Mouse (Mus musculus) stomach, embryonic 16.5 days (tissue): ENCODE results near the gene Klhl41. TPM values are rescaled to one million over a fixed set of nuclear protein-coding genes. Genes with fewer than 3 reads are reported as not detected.
"Not testable (repeated sequence)": the region's sequence is repeated elsewhere in the genome, so short reads cannot be mapped to it uniquely, and the experiment has no call there.

Source experiments
- ATAC-seq: fragments of 200-750 bp; cut with Nextera tagmentation; 2 replicates; pipeline ENCODE4 v1.8.0; 2017; ENCODE audit warnings: moderate number of reproducible peaks, moderate TSS enrichment; ENCODE audit not compliant: insufficient read depth, low FRiP score
- H3K27ac ChIP-seq: fragments of 300-500 bp; sonication (generic); 2 replicates; pipeline ENCODE4 v1.5.1; 2014; ENCODE audit warnings: low read length
- H3K27me3 ChIP-seq: fragments of 300-500 bp; sonication (generic); 2 replicates; pipeline ENCODE4 v1.6.1; 2014; ENCODE audit warnings: low read length, control low read depth, mixed read lengths; ENCODE audit not compliant: control insufficient read depth, insufficient read depth
- H3K36me3 ChIP-seq: fragments of 300-500 bp; sonication (generic); 2 replicates; pipeline ENCODE4 v1.6.1; 2014; ENCODE audit warnings: low read length; ENCODE audit not compliant: control insufficient read depth, insufficient read depth
- H3K4me1 ChIP-seq: fragments of 300-500 bp; sonication (generic); 2 replicates; pipeline ENCODE4 v1.6.1; 2014; ENCODE audit warnings: low read length, control low read depth, mixed read lengths; ENCODE audit not compliant: control insufficient read depth, insufficient read depth
- H3K4me2 ChIP-seq: fragments of 300-500 bp; sonication (generic); 2 replicates; pipeline ENCODE4 v1.6.1; 2014; ENCODE audit warnings: low read depth, low read length, mixed read lengths
- H3K4me3 ChIP-seq: fragments of 300-500 bp; sonication (generic); replicated peaks from 2 replicates; pipeline ENCODE4 v1.5.1; 2014; ENCODE audit warnings: mild to moderate bottlenecking, low read length
- H3K9ac ChIP-seq: fragments of 300-500 bp; sonication (generic); 2 replicates; pipeline ENCODE4 v1.6.1; 2014; ENCODE audit warnings: low read length
- H3K9me3 ChIP-seq: fragments of 300-500 bp; sonication (generic); replicated peaks from 2 replicates; pipeline ENCODE4 v1.6.1; 2016; ENCODE audit warnings: low read length, control low read depth; ENCODE audit not compliant: control insufficient read depth
- WGBS: fragments of 180-500 bp; shearing (Covaris S2); extraction: QIAGEN DNeasy Blood & Tissue Kit; methylation state at CpG from one replicate; pipeline ENCODE4 v1.1.7; 2014; 5-methylcytosine and 5-hydroxymethylcytosine counted together
- polyA plus RNA-seq: library from polyadenylated mRNA; unstranded; fragments of >200 nt; fragmentation: Nextera tagmentation; extraction: Ambion mirVana; gene quantifications from 2 replicates; pipeline ENCODE4 v1.2.1, GENCODE M21; 2015

Gene Klhl41
- 0.40 and 7.0 TPM in 2 replicates for polyA plus RNA-seq

DNA sequence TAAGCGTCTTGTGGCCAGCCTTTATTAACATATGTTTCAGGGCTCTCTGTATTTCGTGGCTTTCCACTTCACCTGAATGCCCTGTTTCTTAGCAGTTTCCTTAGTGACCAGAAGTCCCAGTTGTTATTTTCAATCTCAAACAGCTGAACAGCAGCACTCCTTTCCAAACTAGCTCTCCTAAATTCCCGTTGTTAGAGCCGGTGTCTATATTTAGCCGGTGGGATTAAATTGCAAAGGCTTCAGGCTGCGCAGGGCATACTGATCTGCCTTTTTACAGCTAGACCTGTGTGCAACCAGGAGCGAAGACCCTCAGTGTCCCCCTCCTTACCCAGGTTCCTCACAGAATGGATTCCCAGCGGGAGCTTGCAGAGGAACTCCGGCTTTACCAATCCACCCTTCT, at the start of gene Klhl41:
Klhl41 (plus strand) TSS at position 268 of the 400 bp plus-strand sequence.
- Histone ChIP-seq H3K27me3 (no peaks in the 10 kb centered on the region), H3K4me1 (no peaks in the 10 kb centered on the region), H3K4me2 (no peak within 1 kb of the TSS), H3K9ac (no peak within 1 kb of the TSS), H3K4me3 (no peak within 1 kb of the TSS), H3K36me3 (no peaks in the 10 kb centered on the region), H3K27ac (no peak within 1 kb of the TSS), H3K9me3 (no peaks in the 10 kb centered on the region)
- 76% methylated on average over 9 of the region's 9 CpGs for WGBS
- no peak for ATAC-seq

DNA sequence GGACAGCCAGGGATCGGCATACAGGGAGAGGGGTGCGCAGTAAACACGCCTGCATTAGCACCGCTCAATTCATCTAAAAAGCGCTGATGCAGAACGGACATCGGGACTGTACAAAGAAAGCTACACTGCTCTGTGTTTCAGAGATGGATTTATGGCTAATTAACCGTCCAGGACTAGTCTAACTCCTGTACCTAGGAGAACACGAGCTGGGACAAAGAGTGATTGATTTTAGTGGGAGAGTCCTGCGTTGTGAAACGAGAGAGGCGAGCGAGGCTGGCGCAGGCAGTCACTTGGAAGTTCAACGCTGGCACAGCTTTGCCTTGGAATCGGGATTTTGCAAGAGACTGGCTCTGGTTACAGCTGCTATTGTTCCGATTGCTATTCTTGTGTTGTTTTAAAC, 40.7 kb upstream of the Klhl41 start:
- WGBS: 61% methylated on average over 17 of the region's 17 CpGs
- H3K4me2 ChIP-seq: no peak overlapping the region

DNA sequence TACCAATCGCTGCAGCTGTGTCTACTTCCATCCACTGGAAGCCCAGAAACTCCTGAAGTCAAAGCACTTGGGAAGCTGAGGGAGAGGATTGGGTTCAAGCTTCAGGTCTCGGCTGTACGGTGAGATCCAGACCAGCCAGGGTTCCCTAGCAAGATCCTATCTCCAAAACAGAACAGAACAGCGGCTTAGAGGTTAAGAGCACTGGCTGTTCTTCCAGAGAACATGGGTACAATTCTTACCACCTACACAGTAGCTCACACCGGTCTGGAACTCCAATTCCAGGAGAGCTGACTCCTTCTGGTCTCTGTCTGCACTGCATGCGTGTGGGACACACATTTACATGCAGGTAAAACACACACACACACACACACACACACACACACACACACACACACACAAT, 40.0 kb upstream of the Klhl41 start:
- H3K4me1 ChIP-seq: no peaks in the 10 kb centered on the region
- ATAC-seq: no peak
- WGBS: 84% methylated on average over 6 of the region's 6 CpGs

More for the DNA sequence above, 40.7 kb upstream of the Klhl41 start:
- no peaks in the 10 kb centered on the region for H3K9me3 ChIP-seq
- H3K27ac ChIP-seq: no peak overlapping the region
- ATAC-seq: no peak
- no peaks in the 10 kb centered on the region for H3K27me3 ChIP-seq
- H3K36me3 ChIP-seq: no peaks in the 10 kb centered on the region
- H3K4me3 ChIP-seq: no peak overlapping the region
- H3K9ac ChIP-seq: no peak overlapping the region
- H3K4me1 ChIP-seq: no peaks in the 10 kb centered on the region

GRCm38 (mm10) chr2:69630792-69631191, 39.1 kb upstream of the Klhl41 start:
- Histone ChIP-seq H3K4me3 (no peak overlapping the region), H3K27me3 (no peaks in the 10 kb centered on the region), H3K9ac (no peak overlapping the region), H3K36me3 (no peaks in the 10 kb centered on the region), H3K9me3 (no peaks in the 10 kb centered on the region), H3K27ac (peak overlapping the region; percentile 72), H3K4me1 (no peaks in the 10 kb centered on the region), H3K4me2 (no peak overlapping the region)
- 62% methylated on average over 5 of the region's 5 CpGs for WGBS
- peak; percentile 72 for ATAC-seq

More for the DNA sequence above, 40.0 kb upstream of the Klhl41 start:
- Histone ChIP-seq H3K36me3 (no peaks in the 10 kb centered on the region), H3K9me3 (no peaks in the 10 kb centered on the region), H3K27me3 (no peaks in the 10 kb centered on the region), H3K9ac (no peak overlapping the region), H3K4me2 (no peak overlapping the region), H3K4me3 (no peak overlapping the region), H3K27ac (no peak overlapping the region)

GRCm38 (mm10) chr2:69631449-69631848, 38.5 kb upstream of the Klhl41 start:
- Histone ChIP-seq H3K9me3 (no peaks in the 10 kb centered on the region), H3K4me3 (no peak overlapping the region), H3K36me3 (no peaks in the 10 kb centered on the region), H3K9ac (no peak overlapping the region), H3K4me2 (no peak overlapping the region), H3K4me1 (no peaks in the 10 kb centered on the region), H3K27me3 (no peaks in the 10 kb centered on the region), H3K27ac (peak overlapping the region; percentile 70)
- no peak for ATAC-seq
- 88% methylated on average over 2 of the region's 2 CpGs for WGBS

DNA sequence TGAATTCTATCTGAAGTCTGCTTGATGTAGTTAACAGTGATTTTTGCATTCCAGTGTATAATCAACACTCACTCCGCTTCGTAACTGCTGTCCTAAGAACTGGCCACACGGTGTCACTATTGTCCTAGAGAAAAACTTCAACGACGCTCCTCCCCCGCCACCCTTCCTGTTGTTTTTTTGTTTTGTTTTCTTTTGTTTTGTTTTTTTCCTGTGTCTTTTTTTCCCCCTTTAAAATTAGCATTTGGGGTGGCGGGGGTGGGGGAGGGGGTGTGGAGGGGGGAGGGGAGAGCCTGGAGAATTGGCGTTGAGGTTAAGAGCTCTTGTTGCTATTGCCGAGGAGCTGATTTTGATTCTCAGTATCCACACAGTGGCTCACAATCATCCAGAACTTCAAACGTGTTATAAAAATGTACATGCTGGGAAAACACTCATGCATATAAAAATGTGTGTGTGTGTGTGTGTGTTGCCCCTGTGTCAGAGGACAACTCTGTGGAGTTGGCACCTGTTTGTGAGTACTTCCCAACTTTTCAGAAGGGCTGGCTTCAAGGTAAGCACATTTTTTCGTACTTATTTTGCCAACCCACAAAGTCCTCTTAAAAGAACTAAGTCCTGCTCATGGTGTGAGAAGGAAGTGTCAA, 34.7 kb upstream of the Klhl41 start:
- Histone ChIP-seq H3K27me3 (no peaks in the 10 kb centered on the region), H3K9ac (peak overlapping the region; percentile 53; the same call in 1 of the 2 replicates), H3K9me3 (no peaks in the 10 kb centered on the region), H3K36me3 (no peaks in the 10 kb centered on the region), H3K4me1 (no peaks in the 10 kb centered on the region), H3K4me3 (peak overlapping the region; percentile 47), H3K4me2 (peak overlapping the region; percentile 38), H3K27ac (no peak overlapping the region)
- WGBS: 8% methylated on average over 11 of the region's 11 CpGs
- no peak for ATAC-seq

- no peaks in the 10 kb centered on the region for H3K27me3 ChIP-seq
- ATAC-seq: no peak
- H3K9me3 ChIP-seq: no peaks in the 10 kb centered on the region
- H3K4me2 ChIP-seq: no peak overlapping the region
- no peak overlapping the region for H3K9ac ChIP-seq
- no peaks in the 10 kb centered on the region for H3K4me1 ChIP-seq
- H3K27ac ChIP-seq: no peak overlapping the region
- no peaks in the 10 kb centered on the region for H3K36me3 ChIP-seq
- WGBS: 74% methylated on average over 6 of the region's 6 CpGs
- H3K4me3 ChIP-seq: no peak overlapping the region
Observed at GRCm38 (mm10) chr2:69635807-69636206, 34.1 kb upstream of the Klhl41 start.

GRCm38 (mm10) chr2:69637989-69638388, 31.9 kb upstream of the Klhl41 start:
- H3K9ac ChIP-seq, H3K4me1 ChIP-seq, H3K9me3 ChIP-seq, H3K27me3 ChIP-seq, H3K36me3 ChIP-seq, ATAC-seq, H3K4me2 ChIP-seq, H3K4me3 ChIP-seq, H3K27ac ChIP-seq: not testable (repeated sequence)
- 73% methylated on average over 7 of the region's 7 CpGs for WGBS

DNA sequence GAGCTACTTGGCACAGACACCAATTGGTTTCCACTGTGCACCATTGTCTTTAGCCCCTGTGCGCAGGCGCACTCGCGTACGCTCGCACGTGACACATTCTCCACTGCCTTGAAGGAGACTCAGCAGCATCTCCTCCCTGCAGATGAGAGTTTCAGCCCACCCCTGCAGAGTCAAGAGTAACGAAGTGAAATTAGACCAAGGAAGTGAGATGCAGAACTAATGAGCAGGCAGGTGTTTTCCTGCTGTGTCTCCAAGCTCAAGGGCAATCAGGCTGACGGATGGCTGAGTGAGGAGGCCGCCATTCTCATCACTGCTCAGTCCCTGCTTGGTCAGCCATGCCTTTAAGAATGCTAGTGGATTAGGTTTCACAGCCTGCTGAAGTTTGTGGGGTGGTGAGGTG, 29.8 kb upstream of the Klhl41 start:
- Histone ChIP-seq H3K27ac (no peak overlapping the region), H3K9ac (no peak overlapping the region), H3K4me1 (no peaks in the 10 kb centered on the region), H3K9me3 (no peaks in the 10 kb centered on the region), H3K36me3 (no peaks in the 10 kb centered on the region), H3K27me3 (no peaks in the 10 kb centered on the region), H3K4me2 (no peak overlapping the region), H3K4me3 (no peak overlapping the region)
- ATAC-seq: no peak
- whole genome bisulfite sequencing: 55% methylated on average over 10 of the region's 10 CpGs
